Mouse (Mus musculus) layer of hippocampus, adult 9-10 months (tissue): Measurements from ENCODE around the gene Prpmp5.
"Not testable (repeated sequence)": the region's sequence is repeated elsewhere in the genome, so short reads cannot be mapped to it uniquely, and the experiment has no call there.

ENCODE experiments used
- DNase-seq: peaks from one replicate; pipeline ENCODE4 v3.0.0; 2022; ENCODE audit warnings: low spot score

Prpmp5 gene

GRCm38 (mm10) chr6:132314657-132315056 is at the start of gene Prpmp5:
Prpmp5 (minus strand) TSS chr6:132314757.
- not testable (repeated sequence) for DNase-seq

- DNase-seq, result not testable (repeated sequence)
These were observed 49.5 kb upstream of the Prpmp5 start, which contains the start of gene Gm8882 for GRCm38 (mm10) chr6:132364034-132364433. Gm8882 (minus strand) TSS chr6:132364134.
